Mouse (Mus musculus) CD4-positive naive resting alpha-beta T cell, adult 57 days (primary cell): ENCODE data around the gene Htatip2. TPM values are rescaled to one million over a fixed set of nuclear protein-coding genes. Genes with fewer than 3 reads are reported as not detected.

Experiments
- total RNA-seq: library from RNA; stranded (reverse); gene quantifications from one replicate; pipeline ENCODE4 v1.2.4, GENCODE M21; 2023

The Htatip2 gene
- 13.3 TPM for total RNA-seq

DNA sequence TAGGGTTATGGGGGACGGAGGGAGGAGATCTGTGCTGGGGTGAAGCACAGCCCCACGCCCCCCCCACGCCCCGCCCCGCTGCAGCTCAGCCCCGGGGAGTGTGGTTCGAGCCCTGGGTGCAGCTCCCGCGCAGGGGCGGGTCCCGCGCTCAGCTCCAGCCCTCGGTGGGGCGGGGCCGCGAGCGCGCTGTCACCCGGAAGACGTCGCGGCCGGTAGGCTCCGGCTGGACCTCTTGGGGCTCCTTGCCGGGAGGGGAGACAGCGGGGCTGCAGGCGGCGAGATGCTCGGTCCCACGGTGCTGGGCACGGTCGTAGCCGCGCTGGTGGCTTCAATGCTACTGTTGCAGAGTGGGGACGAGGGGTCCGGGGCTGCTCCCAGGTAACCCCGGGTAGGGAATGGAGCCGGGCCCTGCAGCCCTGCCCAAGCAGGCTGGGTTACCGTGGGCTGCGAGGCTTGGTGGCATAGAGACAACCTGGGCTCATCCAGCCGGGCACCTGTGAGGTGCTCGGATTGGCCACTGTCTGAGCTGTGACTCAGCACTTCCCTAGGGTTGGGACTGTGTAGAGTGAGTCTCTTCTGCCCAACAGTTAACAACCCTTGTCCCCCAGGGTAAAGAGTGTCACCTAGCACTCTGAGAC lies at the start of gene Htatip2:
TSS of gene Htatip2 (plus strand) at position 182 of the 638 bp plus-strand sequence.

DNA sequence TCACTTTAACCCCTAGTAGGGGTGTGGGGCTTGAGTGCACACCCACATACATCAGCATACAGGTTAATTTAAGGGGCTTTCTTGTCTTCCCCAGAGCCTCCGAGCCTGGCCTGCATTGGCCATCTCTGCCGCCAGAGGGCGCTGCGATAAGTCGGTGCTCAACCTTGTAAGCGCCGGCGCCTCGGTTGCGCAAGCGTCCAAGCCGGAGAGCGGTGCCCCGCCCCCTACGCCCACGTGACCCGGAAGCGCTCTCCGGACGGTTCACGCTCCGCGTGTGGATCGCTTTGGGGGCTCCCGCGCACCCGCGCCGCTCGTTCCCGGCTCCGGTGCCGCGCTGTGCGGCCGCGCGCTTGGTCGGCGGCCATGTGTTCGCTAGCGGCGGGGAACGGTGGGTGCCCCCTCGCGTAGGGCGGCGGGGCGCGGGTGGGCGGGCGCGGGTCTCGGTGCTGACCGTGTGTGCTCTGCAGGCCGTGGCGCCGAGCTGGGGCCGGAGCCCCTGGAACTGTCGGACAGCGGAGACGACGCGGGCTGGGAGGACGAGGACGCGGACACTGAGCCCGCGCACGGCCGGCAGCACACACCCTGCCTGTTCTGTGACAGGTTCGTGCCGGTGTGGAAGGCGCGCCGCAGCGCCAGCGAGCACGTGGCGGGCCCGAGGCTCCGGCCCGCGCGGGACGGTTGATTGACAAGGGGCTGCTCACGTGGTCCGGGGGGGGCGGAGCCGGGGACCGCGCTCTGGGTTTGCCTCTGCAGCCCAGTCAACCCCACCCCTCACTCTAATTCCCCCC lies 19.4 kb downstream of the Htatip2 start, which contains the start of gene Prmt3:
TSS of gene Prmt3 (plus strand) at position 233 of the 788 bp plus-strand sequence.

Other genes with a start within 250 kb of the Htatip2 start
- gene Dbx1, start 122.3 kb upstream of the Htatip2 start, total RNA-seq = not detected
- 71.0 TPM for gene Prmt3, start 19.2 kb downstream of the Htatip2 start, total RNA-seq
- not detected for gene Slc6a5, start 151.0 kb downstream of the Htatip2 start, total RNA-seq
- gene Nell1, start 215.7 kb downstream of the Htatip2 start, total RNA-seq = not detected